Mouse (Mus musculus) regulatory T cell (primary cell): ENCODE measurements around the gene Pde7b.

Experiments used
- in situ Hi-C: fragments of 300-600 bp; cut with MboI, MseI; formaldehyde crosslinking; loops from one replicate; pipeline ENCODE4 v1.15.1; 2025; ENCODE audit warnings: high pct_unique_total_duplicates

Pde7b gene

GRCm38 (mm10) chr10:20431336-20431735, 293.5 kb downstream of the Pde7b start:
- in situ Hi-C loops = no loop called here

GRCm38 (mm10) chr10:20421299-20421883, 303.5 kb downstream of the Pde7b start:
- in situ Hi-C loops = no loop called here

- in situ Hi-C loops = no loop called here
These were observed 304.6 kb downstream of the Pde7b start for GRCm38 (mm10) chr10:20420296-20420695.

GRCm38 (mm10) chr10:20418856-20419219, 306.0 kb downstream of the Pde7b start:
- in situ Hi-C loops = no loop called here

GRCm38 (mm10) chr10:20418202-20418855, 306.5 kb downstream of the Pde7b start:
- in situ Hi-C loops = no loop called here

- in situ Hi-C loops = no loop called here
These were observed 315.7 kb downstream of the Pde7b start for GRCm38 (mm10) chr10:20409181-20409580.

- in situ Hi-C loops = no loop called here
These were observed 316.5 kb downstream of the Pde7b start for GRCm38 (mm10) chr10:20408336-20408735.

- in situ Hi-C loops = no loop called here
These were observed 319.4 kb downstream of the Pde7b start for GRCm38 (mm10) chr10:20405471-20405870.

- in situ Hi-C loops = no loop called here
These were observed 321.9 kb downstream of the Pde7b start for GRCm38 (mm10) chr10:20402941-20403340.

- in situ Hi-C loops = no loop called here
These were observed 324.5 kb downstream of the Pde7b start for GRCm38 (mm10) chr10:20400406-20400805.

- in situ Hi-C loops = loop anchor here (10.0 kb wide), 1 partner anchor 754 kb away; no protein-coding TSS in a partner anchor
These were observed 326.1 kb downstream of the Pde7b start for GRCm38 (mm10) chr10:20398641-20399390.

- in situ Hi-C loops = loop anchor here (10.0 kb wide), 1 partner anchor 753 kb away; no protein-coding TSS in a partner anchor
These were observed 326.7 kb downstream of the Pde7b start for GRCm38 (mm10) chr10:20398224-20398623.

- in situ Hi-C loops = loop anchor here (10.0 kb wide), 1 partner anchor 751 kb away; no protein-coding TSS in a partner anchor
These were observed 329.1 kb downstream of the Pde7b start for GRCm38 (mm10) chr10:20395778-20396177.

- in situ Hi-C loops = loop anchor here (10.0 kb wide), 1 partner anchor 750 kb away; no protein-coding TSS in a partner anchor
These were observed 330.1 kb downstream of the Pde7b start for GRCm38 (mm10) chr10:20394815-20395214.

GRCm38 (mm10) chr10:20390568-20390967, 334.3 kb downstream of the Pde7b start:
- in situ Hi-C loops = loop anchor here (10.0 kb wide), 1 partner anchor 746 kb away; no protein-coding TSS in a partner anchor

- in situ Hi-C loops = no loop called here
These were observed 342.0 kb downstream of the Pde7b start for GRCm38 (mm10) chr10:20382807-20383419.

- in situ Hi-C loops = no loop called here
These were observed 343.5 kb downstream of the Pde7b start for GRCm38 (mm10) chr10:20381352-20381751.

GRCm38 (mm10) chr10:20380798-20381197, 344.1 kb downstream of the Pde7b start:
- in situ Hi-C loops = no loop called here

GRCm38 (mm10) chr10:20379071-20379735, 345.7 kb downstream of the Pde7b start:
- in situ Hi-C loops = loop anchor here (10.0 kb wide), 1 partner anchor 126 kb away; no protein-coding TSS in a partner anchor

- in situ Hi-C loops = loop anchor here (10.0 kb wide), 1 partner anchor 127 kb away; no protein-coding TSS in a partner anchor
These were observed 347.3 kb downstream of the Pde7b start for GRCm38 (mm10) chr10:20377621-20378020.

- in situ Hi-C loops = loop anchor here (10.0 kb wide), 1 partner anchor 133 kb away; no protein-coding TSS in a partner anchor
These were observed 352.8 kb downstream of the Pde7b start for GRCm38 (mm10) chr10:20372046-20372445.
